Mouse (Mus musculus): Measurements from ENCODE around the gene Hist1h2an.
"Not testable (repeated sequence)": the region's sequence is repeated elsewhere in the genome, so short reads cannot be mapped to it uniquely, and the experiment has no call there.

Gene Hist1h2an

GRCm38 (mm10) chr13:21782361-21783254 is 4.4 kb downstream of the Hist1h2an start:
- DNase-seq, result peak; percentile 48

- no peak for DNase-seq
These were observed 5.4 kb downstream of the Hist1h2an start for GRCm38 (mm10) chr13:21781639-21782038.

- no peak for DNase-seq
These were observed 5.9 kb downstream of the Hist1h2an start for GRCm38 (mm10) chr13:21781021-21781555.

- peak; percentile 83 for DNase-seq
These were observed 7.0 kb downstream of the Hist1h2an start, which contains the start of gene Hist1h1b for GRCm38 (mm10) chr13:21779767-21780731. TSS of gene Hist1h1b (minus strand) at chr13:21780625.

- DNase-seq, result peak; percentile 90
These were observed 7.9 kb downstream of the Hist1h2an start for GRCm38 (mm10) chr13:21778814-21779766.

- DNase-seq, result no peak
These were observed 31.3 kb downstream of the Hist1h2an start for GRCm38 (mm10) chr13:21755707-21756106.

GRCm38 (mm10) chr13:21754294-21755001 is 32.6 kb downstream of the Hist1h2an start:
- not testable (repeated sequence) for DNase-seq

GRCm38 (mm10) chr13:21753524-21754285 is 33.3 kb downstream of the Hist1h2an start, which contains the start of the genes Hist1h2ak and Hist1h2bn:
TSS of gene Hist1h2ak (minus strand) at chr13:21753827.
TSS of gene Hist1h2bn (plus strand) at chr13:21754123.
- DNase-seq, result peak; percentile 94

GRCm38 (mm10) chr13:21753051-21753523 is 33.9 kb downstream of the Hist1h2an start:
- no peak for DNase-seq

GRCm38 (mm10) chr13:21752356-21752755 is 34.7 kb downstream of the Hist1h2an start:
- no peak for DNase-seq

GRCm38 (mm10) chr13:21751827-21752226 is 35.2 kb downstream of the Hist1h2an start:
- DNase-seq, result no peak

- no peak for DNase-seq
These were observed 35.6 kb downstream of the Hist1h2an start for GRCm38 (mm10) chr13:21751417-21751816.

- peak; percentile 96 for DNase-seq
These were observed 36.6 kb downstream of the Hist1h2an start, which contains the start of gene Hist1h4k for GRCm38 (mm10) chr13:21750159-21751017. TSS of gene Hist1h4k (minus strand) at chr13:21750505.

GRCm38 (mm10) chr13:21749387-21750158 is 37.4 kb downstream of the Hist1h2an start:
- DNase-seq, result no peak

- DNase-seq, result no peak
These were observed 42.0 kb downstream of the Hist1h2an start for GRCm38 (mm10) chr13:21745006-21745405.
